Mouse (Mus musculus) C2C12 (cell line): Measurements from ENCODE around the gene Cdc34b. TPM values are rescaled to one million over a fixed set of nuclear protein-coding genes. Genes with fewer than 3 reads are reported as not detected.

ENCODE experiments used
- H3K27me3 ChIP-seq: one replicate; pipeline ENCODE4 v1.6.1; 2011; ENCODE audit not compliant: control insufficient read depth, insufficient read depth, insufficient read length
- H3K36me3 ChIP-seq: one replicate; pipeline ENCODE4 v1.6.1; 2011; ENCODE audit not compliant: control insufficient read depth, insufficient read depth
- H3K4me3 ChIP-seq: one replicate; pipeline ENCODE4 v1.5.1; 2011; ENCODE audit warnings: mild to moderate bottlenecking, control low read depth; ENCODE audit not compliant: poor library complexity, insufficient read depth, severe bottlenecking
- H3K79me2 ChIP-seq: one replicate; pipeline ENCODE4 v1.6.1; 2011; ENCODE audit not compliant: control insufficient read depth, insufficient read depth
- H3K79me3 ChIP-seq: one replicate; pipeline ENCODE4 v1.6.1; 2011; ENCODE audit warnings: low read depth, control low read depth
- H3ac ChIP-seq: one replicate; pipeline ENCODE3; 2011; ENCODE audit warnings: low read depth; ENCODE audit not compliant: control insufficient read depth, insufficient read length
- CEBPB ChIP-seq: IDR thresholded peaks from one replicate; pipeline ENCODE4 v1.6.1; 2011; ENCODE audit warnings: low read depth, mild to moderate bottlenecking, control low read depth, moderate library complexity
- CTCF ChIP-seq: IDR thresholded peaks from one replicate; pipeline ENCODE4 v1.5.1; 2011; ENCODE audit not compliant: control insufficient read depth, insufficient read depth, insufficient read length
- FOSL1 ChIP-seq: IDR thresholded peaks from one replicate; pipeline ENCODE4 v1.8.0; 2011; ENCODE audit warnings: mild to moderate bottlenecking, low read length; ENCODE audit not compliant: poor library complexity, insufficient read depth, severe bottlenecking
- MAX ChIP-seq: IDR thresholded peaks from one replicate; pipeline ENCODE4 v1.6.1; 2011; ENCODE audit warnings: mild to moderate bottlenecking, control low read depth
- MYOD1 ChIP-seq: IDR thresholded peaks from one replicate; pipeline ENCODE4 v1.6.1; 2011; ENCODE audit warnings: low read depth; ENCODE audit not compliant: control insufficient read depth, insufficient read length
- MYOG ChIP-seq: IDR thresholded peaks from one replicate; pipeline ENCODE4 v1.6.1; 2011; ENCODE audit not compliant: control insufficient read depth, insufficient read length; ENCODE audit errors: extremely low read depth
- USF1 ChIP-seq: IDR thresholded peaks from one replicate; pipeline ENCODE4 v1.6.1; 2011; ENCODE audit warnings: low read depth, mild to moderate bottlenecking, control low read depth, moderate library complexity
- polyA plus RNA-seq: library from polyadenylated mRNA; unstranded; fragments of >200 nt; fragmentation: generic; extraction: Trizol; gene quantifications from one replicate; pipeline ENCODE4 v1.2.1, GENCODE M21; 2012; ENCODE audit warnings: missing spikeins

Cdc34b gene
- polyA plus RNA-seq, 1 experiment, result 0.02 TPM

GRCm38 (mm10) chr11:94729565-94729964 lies 12.0 kb upstream of the Cdc34b start:
- H3K4me3 ChIP-seq, result no peak overlapping the region
- TF ChIP-seq CEBPB (no peak), MYOD1 (no peak), MYOG (no peak), MAX (no peak), USF1 (no peak), CTCF (no peak), FOSL1 (no peak)
- H3K27me3 ChIP-seq, result peaks cover 4% of the 10 kb centered on the region
- no peaks in the 10 kb centered on the region for H3K79me3 ChIP-seq
- H3ac ChIP-seq, result no peak overlapping the region
- H3K79me2 ChIP-seq, result no peaks in the 10 kb centered on the region
- H3K36me3 ChIP-seq, result no peaks in the 10 kb centered on the region

- Histone ChIP-seq H3K36me3 (no peaks in the 10 kb centered on the region), H3K27me3 (peaks cover 5% of the 10 kb centered on the region), H3ac (no peak overlapping the region), H3K4me3 (no peak overlapping the region), H3K79me3 (no peaks in the 10 kb centered on the region), H3K79me2 (no peaks in the 10 kb centered on the region)
- TF ChIP-seq MYOD1, result no peak
- no peak for TF ChIP-seq MAX
- no peak for TF ChIP-seq MYOG
- no peak for TF ChIP-seq CTCF
- no peak for TF ChIP-seq FOSL1
- TF ChIP-seq USF1, result no peak
- no peak for TF ChIP-seq CEBPB
Observed at GRCm38 (mm10) chr11:94730261-94730660, 11.3 kb upstream of the Cdc34b start.

- no peak overlapping the region for H3K4me3 ChIP-seq
- no peak overlapping the region for H3ac ChIP-seq
- H3K79me3 ChIP-seq, result no peaks in the 10 kb centered on the region
- no peaks in the 10 kb centered on the region for H3K79me2 ChIP-seq
- H3K36me3 ChIP-seq, result no peaks in the 10 kb centered on the region
- peaks cover 14% of the 10 kb centered on the region for H3K27me3 ChIP-seq
- TF ChIP-seq MAX, result no peak
- no peak for TF ChIP-seq MYOD1
- TF ChIP-seq CTCF, result no peak
- no peak for TF ChIP-seq CEBPB
- TF ChIP-seq USF1, result no peak
- no peak for TF ChIP-seq MYOG
Observed at GRCm38 (mm10) chr11:94731229-94731628, 10.4 kb upstream of the Cdc34b start.

- TF ChIP-seq CTCF (peak; percentile 17), USF1 (no peak)
- Histone ChIP-seq H3K36me3 (no peaks in the 10 kb centered on the region), H3K79me3 (no peaks in the 10 kb centered on the region), H3ac (no peak overlapping the region), H3K79me2 (no peaks in the 10 kb centered on the region), H3K27me3 (peaks cover 20% of the 10 kb centered on the region), H3K4me3 (no peak overlapping the region)
Observed at GRCm38 (mm10) chr11:94732773-94733172, 8.8 kb upstream of the Cdc34b start.

- Histone ChIP-seq H3K4me3 (no peak overlapping the region), H3K79me3 (no peaks in the 10 kb centered on the region), H3K79me2 (no peaks in the 10 kb centered on the region), H3K36me3 (no peaks in the 10 kb centered on the region), H3ac (no peak overlapping the region), H3K27me3 (peaks cover 28% of the 10 kb centered on the region)
- TF ChIP-seq USF1 (no peak), CEBPB (no peak), MAX (no peak), MYOD1 (no peak), FOSL1 (no peak), CTCF (no peak), MYOG (no peak)
Observed at GRCm38 (mm10) chr11:94735746-94736145, 5.8 kb upstream of the Cdc34b start.

GRCm38 (mm10) chr11:94752946-94753713 lies 11.5 kb downstream of the Cdc34b start:
- H3K36me3 ChIP-seq, result no peaks in the 10 kb centered on the region
- no peaks in the 10 kb centered on the region for H3K79me2 ChIP-seq
- H3K4me3 ChIP-seq, result no peak overlapping the region
- H3K27me3 ChIP-seq, result peaks cover 5% of the 10 kb centered on the region
- TF ChIP-seq CTCF (no peak), USF1 (no peak), MAX (no peak), CEBPB (no peak), MYOG (no peak), MYOD1 (no peak), FOSL1 (no peak)
- no peaks in the 10 kb centered on the region for H3K79me3 ChIP-seq
- H3ac ChIP-seq, result no peak overlapping the region
